Mouse (Mus musculus) layer of hippocampus, adult 9-10 months (tissue): ENCODE data around the gene Hoxb7.

Source experiments
- DNase-seq: peaks from one replicate; pipeline ENCODE4 v3.0.0; 2022; ENCODE audit warnings: low spot score

Hoxb7 gene

DNA sequence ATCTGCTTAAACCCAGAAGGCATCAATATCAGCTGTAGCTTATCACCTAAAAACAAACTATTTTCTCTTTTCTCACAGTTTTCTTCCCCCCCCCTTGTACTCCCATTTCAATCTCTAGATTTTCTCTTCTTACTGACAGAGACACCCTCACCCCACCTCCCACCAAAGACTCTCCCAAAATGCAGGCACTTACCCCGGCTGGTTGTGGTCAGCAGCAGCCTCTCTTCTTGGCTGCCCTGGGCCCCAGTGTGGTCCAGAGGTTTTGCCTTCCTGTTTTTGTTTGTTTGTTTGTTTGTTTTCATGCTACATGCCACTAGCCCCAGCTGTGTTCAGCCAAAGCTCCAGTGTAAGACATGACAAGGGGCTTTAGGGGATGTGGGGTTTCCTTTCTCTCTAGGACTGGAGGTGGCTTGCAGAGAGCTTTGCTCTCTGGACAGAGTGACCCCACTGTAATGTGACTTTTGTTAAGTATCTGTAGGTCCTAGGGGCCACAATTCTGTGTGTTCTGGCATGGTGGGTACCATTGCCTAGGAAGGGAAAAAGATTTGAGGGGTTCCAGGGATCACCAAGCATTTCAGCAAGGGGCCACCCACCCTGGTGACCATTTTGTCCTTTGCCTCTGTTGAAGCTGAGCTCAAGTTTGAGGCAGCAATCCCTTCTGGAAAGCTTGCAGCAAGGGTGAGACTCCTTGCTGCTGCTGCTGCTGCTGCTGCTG, 18.2 kb upstream of the Hoxb7 start:
- no peak for DNase-seq

DNA sequence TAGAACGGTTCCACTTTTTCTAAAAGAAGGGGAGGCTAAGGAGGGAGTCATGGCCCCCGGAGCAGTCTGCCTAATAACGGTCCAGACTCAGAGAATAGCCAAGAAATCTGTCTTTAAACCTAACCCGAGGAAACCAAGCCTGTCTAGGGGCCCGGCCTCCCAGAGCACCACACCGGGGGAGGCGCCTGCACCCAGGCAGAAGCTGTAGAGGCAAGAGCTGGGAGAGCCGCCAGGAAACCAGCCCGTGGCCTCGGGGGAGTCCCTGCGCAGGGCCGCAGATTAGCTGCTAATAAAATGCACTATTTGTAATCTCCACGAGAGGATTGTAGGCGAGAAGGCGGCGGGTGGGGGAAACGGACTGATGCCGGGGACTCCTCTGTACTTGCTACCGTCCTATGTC, 16.6 kb upstream of the Hoxb7 start:
- DNase-seq, result no peak

DNA sequence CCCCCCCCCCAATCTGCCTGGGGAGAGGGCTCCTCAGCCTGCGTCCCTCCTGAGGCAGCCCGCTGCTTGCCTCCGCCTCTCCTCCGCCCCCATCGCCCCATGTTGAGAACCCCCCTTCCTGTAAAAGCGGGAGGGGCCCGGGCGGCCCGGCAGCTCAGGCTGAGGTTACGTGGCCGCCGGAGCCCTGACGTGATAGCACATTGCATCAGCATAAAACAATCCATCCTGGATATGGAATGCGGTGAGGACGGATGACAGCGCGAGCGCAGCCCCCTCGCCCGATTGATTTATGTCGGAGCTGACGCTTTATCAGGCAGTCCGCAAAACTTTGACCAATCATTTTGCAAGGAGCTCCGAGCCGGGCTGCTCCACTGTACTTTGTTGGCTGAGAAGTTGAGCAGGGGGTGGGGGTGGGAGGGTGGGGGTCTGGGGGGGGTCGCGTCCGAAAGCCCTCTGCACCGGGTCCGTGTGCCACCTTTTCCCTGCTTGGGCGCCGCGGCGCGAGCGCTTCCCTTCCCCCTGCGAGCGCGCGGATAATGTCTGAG, 15.4 kb upstream of the Hoxb7 start, which contains the start of gene Hoxb9:
Gene Hoxb9, plus strand, starts transcription at position 462 of the 545 bp plus-strand sequence.
- DNase-seq, result no peak

DNA sequence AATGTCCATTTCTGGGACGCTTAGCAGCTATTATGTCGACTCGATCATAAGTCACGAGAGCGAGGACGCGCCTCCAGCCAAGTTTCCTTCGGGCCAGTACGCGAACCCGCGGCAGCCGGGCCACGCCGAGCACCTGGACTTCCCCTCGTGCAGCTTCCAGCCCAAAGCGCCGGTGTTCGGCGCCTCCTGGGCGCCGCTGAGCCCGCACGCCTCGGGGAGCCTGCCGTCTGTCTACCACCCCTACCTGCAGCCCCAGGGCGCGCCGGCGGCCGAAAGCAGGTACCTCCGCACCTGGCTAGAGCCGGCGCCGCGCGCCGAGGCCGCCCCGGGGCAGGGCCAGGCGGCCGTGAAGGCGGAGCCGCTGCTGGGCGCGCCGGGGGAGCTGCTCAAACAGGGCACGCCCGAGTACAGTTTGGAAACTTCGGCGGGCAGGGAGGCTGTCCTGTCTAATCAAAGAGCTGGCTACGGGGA, 14.8 kb upstream of the Hoxb7 start:
- no peak for DNase-seq

DNA sequence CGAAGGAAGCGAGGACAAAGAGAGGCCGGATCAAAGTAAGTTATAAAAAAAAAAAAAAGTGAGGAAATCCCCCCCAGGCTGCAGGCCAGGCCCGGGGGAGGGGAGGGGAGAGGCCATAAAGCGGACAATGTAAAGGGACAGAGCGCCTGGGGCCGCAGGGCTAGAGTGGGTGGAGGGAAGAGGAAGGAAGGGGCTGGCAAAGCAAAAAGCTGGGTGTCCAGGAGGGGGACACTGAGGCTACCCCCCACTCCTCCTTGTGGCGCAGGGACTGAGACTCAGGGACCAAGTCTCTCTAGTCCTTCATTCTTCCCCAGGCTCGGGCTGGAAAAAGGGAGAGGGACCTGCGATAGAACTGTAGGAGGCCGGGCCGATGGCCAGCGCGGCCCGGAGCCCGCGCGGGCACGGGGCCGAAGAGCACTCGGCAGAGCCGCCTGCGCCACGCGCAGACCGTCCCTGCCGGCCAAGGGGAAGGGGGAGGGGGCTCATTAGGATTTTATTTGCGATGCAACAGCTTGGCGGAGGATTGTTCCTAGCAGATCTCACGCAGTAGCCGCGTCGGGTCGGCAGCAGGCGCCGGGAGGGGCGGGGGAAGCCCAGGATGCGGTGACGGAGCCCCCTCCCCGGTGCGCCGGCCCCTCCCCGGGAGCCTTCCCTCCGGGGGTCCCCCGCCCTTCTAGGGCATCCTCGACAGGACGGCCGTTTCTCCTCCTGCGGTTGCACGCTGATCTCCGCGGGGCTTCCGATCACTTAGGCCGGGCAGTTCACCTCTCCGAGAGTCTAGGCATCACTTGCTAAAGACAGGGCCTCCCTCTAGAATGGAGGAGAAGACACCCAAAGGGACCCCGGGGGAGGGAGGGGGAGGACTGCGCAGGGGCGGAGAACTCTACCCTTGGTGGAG, 14.2 kb upstream of the Hoxb7 start:
- no peak for DNase-seq

DNA sequence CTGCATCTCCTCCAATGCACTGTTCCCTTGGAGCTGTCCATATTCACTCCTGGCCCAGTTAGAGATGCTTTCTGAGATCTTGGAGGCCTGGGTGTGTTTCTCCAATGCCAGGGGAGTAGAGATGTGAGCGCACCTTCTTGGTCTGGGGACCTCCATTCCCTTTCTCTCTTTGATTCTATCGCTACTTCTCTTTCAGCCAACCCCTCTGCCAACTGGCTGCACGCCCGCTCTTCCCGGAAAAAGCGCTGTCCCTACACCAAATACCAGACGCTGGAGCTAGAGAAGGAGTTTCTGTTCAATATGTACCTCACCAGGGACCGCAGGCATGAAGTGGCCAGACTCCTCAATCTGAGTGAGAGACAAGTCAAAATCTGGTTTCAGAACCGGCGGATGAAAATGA, 12.0 kb upstream of the Hoxb7 start:
- DNase-seq, result no peak

DNA sequence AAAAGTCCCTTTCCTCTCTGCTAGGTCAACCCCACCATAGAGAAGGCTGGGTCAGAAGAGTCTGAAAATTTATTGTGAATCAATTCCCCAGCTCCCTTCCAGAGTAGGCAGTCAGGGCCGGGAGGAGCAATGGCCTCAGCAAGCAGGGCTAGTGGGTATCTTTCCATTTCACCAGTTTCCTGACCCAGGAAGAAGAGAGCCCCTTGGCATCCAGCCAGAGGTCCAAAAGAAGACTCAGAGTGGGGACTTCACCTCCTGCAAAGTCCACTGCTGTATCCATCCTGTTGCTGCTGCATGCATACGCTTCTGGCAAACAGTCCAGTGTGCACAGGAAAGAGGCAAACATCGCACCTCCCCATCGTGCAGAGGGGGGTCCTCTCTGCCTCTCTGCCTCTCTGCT, 10.5 kb upstream of the Hoxb7 start:
- DNase-seq, result no peak

DNA sequence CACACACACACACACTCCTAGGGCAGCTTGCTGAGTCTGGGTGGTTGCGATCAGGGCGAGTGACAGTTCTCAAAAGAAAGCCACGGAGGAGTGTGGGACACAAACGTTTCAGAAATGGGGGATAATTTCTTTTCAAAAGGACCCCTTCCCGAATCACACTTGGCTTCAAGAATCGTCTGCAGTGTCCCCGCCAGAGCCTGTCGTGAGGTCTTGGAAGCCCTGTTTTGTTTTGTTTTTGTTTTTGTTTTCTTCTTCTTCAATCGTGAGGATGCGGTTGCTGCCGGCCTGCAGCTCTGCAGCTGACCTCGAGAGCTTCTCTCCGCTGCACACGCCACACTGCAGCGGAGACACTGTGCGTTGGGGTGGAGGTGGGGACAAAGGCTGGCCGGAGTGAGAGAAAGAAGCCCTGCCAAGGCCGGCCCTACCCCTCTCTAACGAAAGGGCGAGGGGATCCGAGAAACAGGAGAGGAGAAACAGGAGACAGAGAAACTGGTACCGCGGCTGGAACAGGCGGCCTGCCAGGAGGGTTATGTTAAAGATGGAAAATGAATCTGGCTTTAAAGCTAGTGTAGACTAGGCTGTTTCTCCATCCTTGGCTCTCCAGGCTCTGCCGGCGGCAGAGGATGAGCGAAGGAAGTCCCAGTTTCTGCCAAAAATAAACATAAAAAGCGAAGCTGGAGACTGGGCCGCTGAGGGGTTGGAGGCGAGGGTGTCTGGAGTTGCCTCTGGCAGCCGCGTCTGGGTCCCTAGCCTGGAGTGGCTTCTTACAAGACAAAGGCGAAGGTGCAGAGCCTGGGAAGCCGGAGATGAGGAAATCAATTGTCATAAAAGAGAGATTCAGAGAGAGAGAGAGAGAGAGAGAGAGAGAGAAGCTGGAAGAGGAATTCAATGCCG, 9.0 kb upstream of the Hoxb7 start:
- no peak for DNase-seq

DNA sequence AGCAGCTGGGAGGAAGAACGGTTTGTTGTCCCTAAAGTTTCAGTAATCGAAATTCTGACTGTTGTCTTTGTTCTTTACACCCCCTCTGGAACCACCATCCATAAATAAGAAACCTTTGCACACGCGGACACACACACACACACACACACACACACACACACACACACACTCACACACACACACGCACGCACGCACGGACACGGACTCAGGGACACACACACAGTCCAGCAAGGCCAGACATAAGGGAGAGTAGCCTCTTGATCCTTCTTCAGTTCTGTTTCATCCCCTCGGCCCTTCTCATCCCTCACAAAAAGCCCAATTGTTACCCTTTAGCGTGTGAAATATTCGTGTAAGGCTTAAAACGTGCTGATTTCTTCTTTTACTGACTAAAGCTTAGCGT, 8.1 kb upstream of the Hoxb7 start:
- DNase-seq, result no peak

DNA sequence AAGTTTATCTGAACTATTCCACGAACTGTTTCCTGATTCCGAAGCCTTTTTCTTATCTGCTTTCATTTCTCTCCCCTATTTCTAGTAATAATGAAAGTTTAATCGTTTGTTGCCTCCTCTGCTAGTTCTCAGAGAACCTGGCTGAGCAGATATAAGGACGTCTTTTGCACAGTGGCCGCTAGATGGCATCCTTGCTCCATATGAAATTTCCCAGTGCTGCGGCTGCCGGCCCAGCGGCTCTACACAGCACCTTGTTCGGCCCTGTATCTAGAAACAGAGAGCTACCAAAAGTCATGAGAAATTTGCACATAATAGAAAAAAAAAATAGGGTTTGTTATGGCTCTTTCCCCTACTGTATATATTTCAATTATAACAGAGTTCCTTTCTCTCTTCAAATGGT, 7.7 kb upstream of the Hoxb7 start:
- DNase-seq, result peak; percentile 79

DNA sequence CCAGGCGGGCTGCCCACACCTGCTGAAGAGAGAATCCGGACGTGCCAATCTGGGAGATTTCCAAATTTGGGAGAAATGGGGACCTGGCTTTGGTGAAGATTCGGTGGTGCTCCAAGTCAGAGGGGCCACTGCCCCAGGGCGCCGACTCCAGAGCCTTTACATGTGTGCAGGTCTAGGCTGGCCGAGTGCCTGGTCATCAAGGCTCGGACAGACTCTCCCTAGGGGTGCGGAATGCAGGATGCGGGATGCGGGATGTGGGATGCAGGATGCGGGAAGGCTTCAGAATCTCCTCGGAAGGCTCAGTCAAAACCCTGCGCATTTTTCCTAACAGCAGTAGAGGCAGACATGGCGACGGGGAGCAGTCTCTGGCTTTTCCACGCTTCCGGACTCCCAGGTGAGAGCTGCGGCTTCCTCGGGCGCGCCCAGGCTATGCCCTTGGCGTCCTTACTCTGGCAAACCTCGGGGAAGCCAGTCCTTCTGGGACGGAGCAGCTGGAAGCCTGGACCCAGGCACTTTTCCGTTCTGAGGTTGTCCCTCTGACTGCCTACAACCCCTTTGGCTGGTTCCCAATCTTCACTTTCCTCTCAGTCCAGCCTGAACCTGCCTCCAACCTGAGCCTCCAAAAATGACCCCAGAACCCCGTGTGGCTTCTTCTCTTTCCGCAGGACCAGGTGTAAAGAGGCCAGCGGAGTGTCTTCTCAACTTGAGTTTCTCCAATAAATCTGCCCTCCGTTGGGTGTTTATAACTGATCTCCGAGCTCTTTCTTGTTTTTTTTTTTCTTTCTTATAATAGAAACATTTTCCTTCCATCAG, 6.8 kb upstream of the Hoxb7 start:
- no peak for DNase-seq

DNA sequence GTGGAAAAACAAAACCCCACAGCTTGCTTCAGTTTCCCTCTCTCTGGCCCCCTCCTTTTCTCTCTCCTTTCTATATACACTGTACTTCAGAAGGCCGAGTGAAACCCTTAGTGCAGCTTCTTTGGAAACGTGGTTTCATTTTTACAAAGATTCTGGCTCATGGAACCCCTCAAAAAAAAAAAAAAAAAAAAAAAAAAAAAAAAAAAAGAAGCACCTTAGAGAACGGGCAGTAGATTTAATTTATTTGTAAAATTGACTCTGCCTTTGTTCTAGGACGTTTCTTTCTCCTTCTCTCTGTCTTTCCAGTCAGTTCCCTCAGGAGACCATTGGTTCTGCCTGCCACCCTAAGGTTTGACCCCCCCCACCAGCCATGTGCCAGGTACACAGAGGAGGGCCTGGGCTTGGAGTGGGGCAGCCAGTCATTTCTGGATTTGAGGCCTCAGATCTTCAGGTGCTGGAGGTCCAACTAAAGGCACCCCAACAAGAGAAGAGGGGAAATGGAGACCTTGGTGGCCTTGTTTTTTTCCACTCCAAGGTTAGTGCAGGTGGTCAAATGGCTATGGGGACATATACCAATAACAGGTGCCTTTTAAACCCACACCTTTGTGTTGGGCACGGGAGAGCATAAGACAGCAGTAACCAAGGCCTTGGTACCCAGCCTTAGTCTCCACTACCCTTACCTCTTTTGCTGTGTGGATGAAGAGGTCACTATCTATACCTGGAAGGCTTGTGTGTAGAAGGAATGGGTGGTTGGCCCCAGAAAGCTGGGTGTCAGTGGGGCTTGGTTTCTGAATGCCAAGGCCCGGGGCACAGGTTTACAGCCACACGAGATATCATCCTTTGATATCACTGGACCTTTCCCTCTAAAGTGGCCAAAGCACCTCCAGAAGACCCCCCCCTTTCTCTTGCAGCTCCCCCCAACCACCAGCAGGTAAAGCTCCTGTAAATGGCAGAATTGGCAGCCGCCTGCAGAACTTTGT, 5.7 kb upstream of the Hoxb7 start:
- no peak for DNase-seq

DNA sequence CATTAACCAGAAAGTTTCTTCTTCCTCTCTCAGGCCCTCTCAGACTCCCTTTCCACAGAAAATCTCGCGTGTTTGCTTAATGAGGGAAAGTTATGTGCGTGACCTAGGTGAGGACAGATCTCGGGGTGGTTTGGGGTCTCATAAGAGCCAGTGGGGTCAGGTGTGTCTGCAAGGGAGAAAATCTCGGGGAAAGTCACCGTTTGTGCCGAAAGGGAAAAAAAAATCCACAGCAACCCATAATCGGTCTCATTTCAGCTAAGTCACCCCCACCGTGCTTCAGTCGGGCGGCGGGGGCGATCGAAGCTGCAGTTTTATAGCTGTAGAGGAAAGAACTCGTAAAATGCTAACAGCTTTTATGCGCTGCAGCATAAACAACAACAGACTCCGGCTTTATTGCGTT, 5.0 kb upstream of the Hoxb7 start:
- no peak for DNase-seq

DNA sequence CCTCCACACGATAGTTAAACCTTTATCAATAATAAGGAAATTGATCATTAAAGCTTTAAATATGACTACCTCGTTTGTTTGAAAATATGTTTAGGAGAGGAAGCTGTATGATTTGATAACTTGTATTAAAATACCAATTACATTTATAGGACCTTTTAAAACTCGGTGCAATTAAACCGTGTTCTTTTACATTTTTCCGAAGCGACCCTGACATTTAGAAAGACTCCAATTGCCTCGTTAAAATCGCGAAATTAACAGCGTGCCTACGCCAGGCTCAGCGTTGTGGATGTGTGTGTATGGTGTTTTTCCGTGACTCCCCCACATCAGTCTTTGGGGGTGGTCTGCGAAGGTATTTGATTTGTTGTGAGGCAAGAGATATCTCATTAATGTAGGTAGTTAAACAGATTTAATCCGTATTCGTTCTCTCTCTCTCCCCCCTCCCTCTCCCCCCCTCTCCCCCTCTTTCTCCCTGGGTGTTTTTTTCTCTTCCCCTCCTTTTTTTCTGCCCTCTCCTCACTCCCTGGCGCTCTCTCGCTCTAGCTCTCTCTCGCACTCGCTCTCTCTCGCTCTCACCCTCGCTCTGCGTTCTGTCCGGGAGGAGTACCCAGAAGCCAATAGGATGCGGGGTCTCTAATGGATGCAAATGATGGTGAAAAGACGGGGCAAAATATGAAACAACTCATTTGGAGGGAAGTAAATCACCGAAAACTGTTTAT, 4.4 kb upstream of the Hoxb7 start, which contains the start of gene Hoxb8:
Gene Hoxb8, plus strand, starts transcription at position 51 of the 716 bp plus-strand sequence.
- DNase-seq, result no peak

DNA sequence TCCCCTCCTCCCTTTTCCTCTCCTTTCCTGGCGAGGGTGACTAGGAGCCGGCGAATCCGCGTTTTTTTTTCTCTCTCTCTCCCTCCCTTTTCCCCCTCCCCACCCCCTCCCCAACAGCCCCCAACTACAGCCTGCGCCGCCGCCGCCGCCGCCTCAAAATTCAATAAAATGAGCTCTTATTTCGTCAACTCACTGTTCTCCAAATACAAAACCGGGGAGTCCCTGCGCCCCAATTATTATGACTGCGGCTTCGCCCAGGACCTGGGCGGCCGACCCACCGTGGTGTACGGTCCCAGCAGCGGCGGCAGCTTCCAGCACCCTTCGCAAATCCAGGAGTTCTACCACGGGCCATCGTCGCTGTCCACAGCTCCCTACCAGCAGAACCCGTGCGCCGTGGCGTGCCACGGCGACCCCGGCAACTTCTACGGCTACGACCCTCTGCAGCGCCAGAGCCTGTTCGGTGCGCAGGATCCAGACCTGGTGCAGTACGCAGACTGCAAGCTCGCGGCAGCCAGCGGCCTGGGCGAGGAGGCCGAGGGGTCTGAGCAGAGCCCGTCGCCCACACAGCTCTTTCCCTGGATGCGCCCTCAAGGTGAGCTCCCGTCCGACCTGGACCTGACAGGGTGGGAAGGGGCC, 3.5 kb upstream of the Hoxb7 start:
- no peak for DNase-seq

DNA sequence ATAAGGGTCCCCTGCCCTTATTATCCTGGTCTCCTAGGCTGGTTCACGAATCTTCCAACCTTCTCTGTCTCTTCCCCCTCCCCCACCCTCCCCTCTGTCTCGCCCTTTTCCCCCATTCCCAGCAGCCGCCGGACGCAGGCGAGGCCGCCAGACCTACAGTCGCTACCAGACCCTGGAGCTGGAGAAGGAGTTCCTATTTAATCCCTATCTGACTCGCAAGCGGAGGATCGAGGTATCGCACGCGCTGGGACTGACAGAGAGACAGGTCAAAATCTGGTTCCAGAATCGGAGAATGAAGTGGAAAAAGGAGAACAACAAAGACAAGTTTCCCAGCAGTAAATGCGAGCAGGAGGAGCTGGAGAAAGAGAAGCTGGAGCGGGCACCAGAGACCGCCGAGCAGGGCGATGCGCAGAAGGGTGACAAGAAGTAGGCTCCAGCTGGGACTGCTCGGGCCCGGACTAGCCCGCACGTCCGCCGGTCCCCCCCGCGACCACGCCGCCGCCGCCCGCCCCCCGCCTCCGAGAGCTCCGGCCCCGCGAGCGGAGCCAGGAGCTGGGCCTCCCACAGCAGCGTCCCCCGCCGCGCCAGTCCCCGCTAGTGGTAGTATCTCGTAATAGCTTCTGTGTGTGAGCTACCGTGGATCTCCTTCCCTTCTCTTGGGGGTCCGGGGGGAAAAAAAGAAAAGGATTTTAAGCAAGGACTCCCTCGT, 2.2 kb upstream of the Hoxb7 start:
- DNase-seq, result no peak

DNA sequence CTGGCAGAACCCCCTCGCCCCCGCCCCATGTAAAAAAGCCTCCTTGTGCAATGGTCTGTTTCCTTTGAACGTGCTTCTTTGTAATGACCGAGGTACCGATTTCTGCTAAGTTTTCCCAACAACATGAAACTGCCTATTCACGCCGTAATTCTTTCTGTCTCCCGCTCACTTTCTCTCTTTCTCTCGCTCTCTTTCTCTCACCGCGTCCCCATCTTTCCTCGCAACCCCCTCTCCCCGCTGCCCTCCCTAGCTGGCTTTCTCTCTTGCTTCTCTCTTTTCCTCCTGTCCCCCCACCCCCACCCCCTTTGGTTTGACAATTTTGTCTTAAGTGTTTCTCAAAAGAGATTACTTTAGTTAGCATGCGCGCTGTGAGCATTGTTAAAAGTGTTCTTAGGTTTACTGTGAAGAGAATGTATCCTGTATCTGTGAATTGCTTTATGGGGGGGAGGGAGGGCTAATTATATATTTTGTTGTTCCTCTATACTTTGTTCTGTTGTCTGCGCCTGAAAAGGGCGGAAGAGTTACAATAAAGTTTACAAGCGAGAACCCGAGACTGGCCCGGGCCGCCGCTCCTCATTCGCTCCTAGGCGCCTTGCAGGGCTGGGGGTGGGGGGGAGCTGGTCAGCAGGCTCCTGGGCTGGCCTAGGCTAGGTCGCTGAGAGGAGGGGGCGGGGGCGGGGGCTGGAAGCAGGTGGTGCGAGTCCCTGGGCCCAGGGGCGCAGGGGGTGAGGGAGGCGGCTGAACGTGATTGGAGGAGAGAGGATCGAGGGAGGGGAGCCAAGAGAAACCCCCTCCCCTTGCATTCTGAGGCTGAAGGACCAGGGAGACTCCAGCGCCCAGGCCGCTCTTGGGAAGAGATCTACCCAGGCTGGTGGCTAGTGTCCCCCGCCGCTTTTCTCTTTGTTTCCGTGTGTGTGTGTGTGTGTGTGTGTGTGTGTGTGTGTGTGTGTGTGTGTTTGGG, 1.4 kb upstream of the Hoxb7 start:
- DNase-seq, result no peak
